In the genomic region with DNA sequence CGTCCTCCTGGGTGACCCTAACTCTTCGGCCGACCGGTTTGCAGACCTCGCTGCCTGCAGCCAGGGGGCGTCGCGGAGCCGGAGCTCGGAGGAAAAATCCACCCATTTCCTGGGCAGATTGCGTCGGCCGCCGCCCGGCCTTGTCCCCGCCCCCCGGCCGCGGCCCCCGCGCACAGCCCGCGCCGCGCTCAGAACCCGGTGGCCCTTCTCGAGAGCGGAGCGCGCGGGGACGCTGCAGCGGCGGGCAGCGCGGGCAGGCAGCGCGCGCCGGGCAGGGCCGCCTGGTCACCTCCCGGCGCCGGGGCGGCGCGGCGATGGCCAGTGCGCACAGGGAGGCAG, we compare ENCODE assay signal across 8 mouse cellular contexts. TPM values are rescaled to one million over a fixed set of nuclear protein-coding genes. Genes with fewer than 3 reads are reported as not detected.
DNase-seq lines count a peak whose midpoint lies in the region; ATAC-seq and TF ChIP-seq lines count a peak whose summit lies in the region.

No protein-coding gene starts in this region.

- H3K4me3 ChIP-seq in CH12.LX (replicated peaks in 1 of 3; ENCODE audit: low read depth in 2 of 3, low read length in 2 of 3, poor library complexity in 1 of 3), result peak overlapping the region in 2 of 3 experiments; percentile 38 to 59
- H3K4me3 ChIP-seq in forebrain, embryonic 11.5 days (ENCODE audit: low read depth, low read length), result peak overlapping the region; percentile 51
- peak overlapping the region; percentile 62 for H3K4me3 ChIP-seq in heart, embryonic 15.5 days
- H3K4me3 ChIP-seq in liver, embryonic 16.5 days (ENCODE audit: low read depth, low read length), result peak overlapping the region; percentile 54
- peak overlapping the region; percentile 67 for H3K4me3 ChIP-seq in neural tube, embryonic 14.5 days (ENCODE audit: low read depth, low read length)

- in situ Hi-C loops in CH12.LX (cut with MboI; ENCODE audit: low pct_ligation_motif_present, low pct_unique_long_range_greater_than_20kb, low sequenced_read_pairs), result loop anchor here (5.0 kb wide), 1 partner anchor 97 kb away; no protein-coding TSS in a partner anchor

- H3K4me1 ChIP-seq in CH12.LX (ENCODE audit: control insufficient read depth in 1 of 2, insufficient read depth in 2 of 2), result peaks cover 4 to 5% of the 10 kb centered on the region in 2 experiments; a peak in 1 of 4 replicates
- peaks cover 10% of the 10 kb centered on the region; the same call in 1 of the 2 replicates for H3K4me1 ChIP-seq in forebrain, embryonic 11.5 days (replicated peaks; ENCODE audit: control insufficient read depth, insufficient read depth, low read length)
- H3K4me1 ChIP-seq in heart, embryonic 15.5 days (replicated peaks), result peaks cover 23% of the 10 kb centered on the region
- H3K4me1 ChIP-seq in liver, embryonic 16.5 days (ENCODE audit: control insufficient read depth, low read depth, low read length), result peaks cover 9% of the 10 kb centered on the region
- H3K4me1 ChIP-seq in neural tube, embryonic 14.5 days (ENCODE audit: control insufficient read depth, insufficient read depth, low read length), result peaks cover 38% of the 10 kb centered on the region

- peak overlapping the region; percentile 20; the same call in 1 of the 2 replicates for H3K9ac ChIP-seq in CH12.LX (ENCODE audit: insufficient read depth, low read depth)
- peak overlapping the region; percentile 69 for H3K9ac ChIP-seq in forebrain, embryonic 11.5 days (ENCODE audit: low read length)
- peak overlapping the region; percentile 71 for H3K9ac ChIP-seq in heart, embryonic 15.5 days
- peak overlapping the region; percentile 42; the same call in 1 of the 2 replicates for H3K9ac ChIP-seq in liver, embryonic 16.5 days (ENCODE audit: low read depth, low read length)
- peak overlapping the region; percentile 87 for H3K9ac ChIP-seq in neural tube, embryonic 14.5 days (replicated peaks; ENCODE audit: low read depth, low read length)

- no peak for TF ChIP-seq POLR2A in CH12.LX (IDR thresholded peaks at IDR 0.05; ENCODE audit: low read depth, low read length)
- TF ChIP-seq POLR2A in brain, embryonic 14.5 days (IDR thresholded peaks at IDR 0.05; ENCODE audit: borderline replicate concordance, extremely low read depth, insufficient read depth, insufficient read length, poor library complexity, severe bottlenecking), result no peak

- TF ChIP-seq EP300 in CH12.LX (IDR thresholded peaks at IDR 0.05; ENCODE audit: low read length), result no peak

- no peaks in the 10 kb centered on the region for H3K79me2 ChIP-seq in CH12.LX (replicated peaks; ENCODE audit: control insufficient read depth, extremely low read depth, insufficient read depth, poor library complexity, severe bottlenecking)

- H3K27me3 ChIP-seq in CH12.LX (replicated peaks), result peaks cover 87% of the 10 kb centered on the region
- H3K27me3 ChIP-seq in forebrain, embryonic 11.5 days (ENCODE audit: control insufficient read depth, insufficient read depth, low read length), result no peaks in the 10 kb centered on the region; the same call in 1 of the 2 replicates
- peaks cover 70% of the 10 kb centered on the region for H3K27me3 ChIP-seq in heart, embryonic 15.5 days
- H3K27me3 ChIP-seq in liver, embryonic 16.5 days (ENCODE audit: control insufficient read depth, insufficient read depth, low read depth, low read length), result peaks cover 40% of the 10 kb centered on the region
- no peaks in the 10 kb centered on the region for H3K27me3 ChIP-seq in neural tube, embryonic 14.5 days (ENCODE audit: control insufficient read depth, insufficient read depth, low read length)

- peak; percentile 63 for TF ChIP-seq RAD21 in CH12.LX (IDR thresholded peaks at IDR 0.05; ENCODE audit: low read depth, low read length)

- DNase-seq in CH12.LX (ENCODE audit: extremely low read depth), result peak; percentile 49
- peak; percentile 90 for DNase-seq in brain, embryonic 14.5 days (ENCODE audit: low read depth)
- DNase-seq in forebrain, embryonic 11.5 days (ENCODE audit: low spot score), result peak; percentile 92
- DNase-seq in kidney, postnatal 25 days, result peak; percentile 81 to 83
- DNase-seq in thymus, adult 18-20 months, result peak; percentile 26 to 28

- TF ChIP-seq CTCF in CH12.LX (conservative IDR thresholded peaks at IDR 0.05 in 1 of 2, IDR thresholded peaks at IDR 0.05 in 1 of 2; ENCODE audit: low read depth in 2 of 2, low read length in 2 of 2), result peak in 1 of 2 experiments; percentile 85; a peak in 2 of 4 replicates
- TF ChIP-seq CTCF in brain, embryonic 14.5 days (IDR thresholded peaks at IDR 0.05; ENCODE audit: borderline replicate concordance, extremely low read depth, insufficient read depth, insufficient read length), result peak; percentile 85

- WGBS in forebrain, embryonic 11.5 days, result under 1% methylated on average over 47 of the region's 49 CpGs
- under 1% methylated on average over 46 of the region's 49 CpGs for WGBS in heart, embryonic 15.5 days
- under 1% methylated on average over 46 of the region's 49 CpGs for WGBS in liver, embryonic 16.5 days (ENCODE audit: insufficient replicate concordance)
- WGBS in neural tube, embryonic 14.5 days, result under 1% methylated on average over 47 of the region's 49 CpGs

- peak overlapping the region; percentile 73 for H3K4me2 ChIP-seq in CH12.LX (ENCODE audit: insufficient read depth, low read depth, poor library complexity, severe bottlenecking)
- H3K4me2 ChIP-seq in forebrain, embryonic 11.5 days (ENCODE audit: low read depth, low read length, severe bottlenecking), result peak overlapping the region; percentile 98; the same call in 1 of the 2 replicates
- peak overlapping the region; percentile 99 for H3K4me2 ChIP-seq in heart, embryonic 15.5 days
- peak overlapping the region; percentile 68 for H3K4me2 ChIP-seq in liver, embryonic 16.5 days (ENCODE audit: low read depth, low read length)
- peak overlapping the region; percentile 97 for H3K4me2 ChIP-seq in neural tube, embryonic 14.5 days (ENCODE audit: low read depth, low read length)

- no peaks in the 10 kb centered on the region for H3K36me3 ChIP-seq in CH12.LX (replicated peaks in 1 of 2; ENCODE audit: control insufficient read depth in 1 of 2, insufficient read depth in 1 of 2, low read length in 1 of 2)
- H3K36me3 ChIP-seq in forebrain, embryonic 11.5 days (ENCODE audit: control insufficient read depth, insufficient read depth, low read length), result no peaks in the 10 kb centered on the region
- no peaks in the 10 kb centered on the region for H3K36me3 ChIP-seq in heart, embryonic 15.5 days
- H3K36me3 ChIP-seq in liver, embryonic 16.5 days (ENCODE audit: control insufficient read depth, insufficient read depth), result no peaks in the 10 kb centered on the region
- H3K36me3 ChIP-seq in neural tube, embryonic 14.5 days (ENCODE audit: control insufficient read depth, insufficient read depth, low read length), result no peaks in the 10 kb centered on the region

- no peaks in the 10 kb centered on the region for H3K9me3 ChIP-seq in CH12.LX (replicated peaks; ENCODE audit: low read length)
- H3K9me3 ChIP-seq in forebrain, embryonic 11.5 days (ENCODE audit: control insufficient read depth, low read length), result no peaks in the 10 kb centered on the region
- no peaks in the 10 kb centered on the region for H3K9me3 ChIP-seq in heart, embryonic 15.5 days (replicated peaks)
- no peaks in the 10 kb centered on the region for H3K9me3 ChIP-seq in liver, embryonic 16.5 days (replicated peaks; ENCODE audit: control insufficient read depth, low read length)
- H3K9me3 ChIP-seq in neural tube, embryonic 14.5 days (ENCODE audit: control insufficient read depth, low read length), result no peaks in the 10 kb centered on the region

- dilution Hi-C loops in CH12.LX (cut with MboI; ENCODE audit: extremely low pct_ligation_motif_present, extremely low pct_unique_long_range_greater_than_20kb, low sequenced_read_pairs), result no loop called here

- H3K27ac ChIP-seq in CH12.LX (ENCODE audit: insufficient read depth, low read depth), result no peak overlapping the region
- H3K27ac ChIP-seq in forebrain, embryonic 11.5 days (ENCODE audit: low read depth, low read length), result no peak overlapping the region
- H3K27ac ChIP-seq in heart, embryonic 15.5 days, result no peak overlapping the region
- no peak overlapping the region for H3K27ac ChIP-seq in liver, embryonic 16.5 days (ENCODE audit: low read length)
- peak overlapping the region; percentile 66 for H3K27ac ChIP-seq in neural tube, embryonic 14.5 days (ENCODE audit: low read depth, low read length)

- ATAC-seq in forebrain, embryonic 11.5 days (replicated peaks; ENCODE audit: low FRiP score), result peak; percentile 51; the same call in 1 of the 2 replicates
- peak; percentile 68; the same call in 1 of the 2 replicates for ATAC-seq in heart, embryonic 15.5 days (replicated peaks; ENCODE audit: insufficient number of reproducible peaks, insufficient read depth, low FRiP score, low read depth)
- peak; percentile 24; the same call in 1 of the 2 replicates for ATAC-seq in liver, embryonic 16.5 days (ENCODE audit: low read depth)
- peak; percentile 78 for ATAC-seq in neural tube, embryonic 14.5 days (ENCODE audit: low read depth)

TF ChIP-seq in CH12.LX, 34 proteins besides CTCF, POLR2A, EP300 and RAD21 (continues in another document):
- no peak for TF ChIP-seq CHD1 (IDR thresholded peaks at IDR 0.05; ENCODE audit: low read depth, low read length)
- TF ChIP-seq GABPA (IDR thresholded peaks at IDR 0.05; ENCODE audit: insufficient replicate concordance, low read depth, low read length), result no peak
- peak; percentile 14; the same call in 1 of the 2 replicates for TF ChIP-seq NRF1 (IDR thresholded peaks at IDR 0.05; ENCODE audit: low read depth, low read length)
- no peak for TF ChIP-seq CHD2 (IDR thresholded peaks at IDR 0.05; ENCODE audit: low read length)
- TF ChIP-seq E2F4 (IDR thresholded peaks at IDR 0.05; ENCODE audit: insufficient replicate concordance, low read depth, low read length), result no peak
- no peak for TF ChIP-seq POLR2AphosphoS2 (IDR thresholded peaks at IDR 0.05; ENCODE audit: low read depth, low read length)
- no peak for TF ChIP-seq MYC (IDR thresholded peaks at IDR 0.05; ENCODE audit: low read depth, low read length)
- no peak for TF ChIP-seq IRF4 (IDR thresholded peaks at IDR 0.05; ENCODE audit: low read depth, low read length)
- no peak for TF ChIP-seq ZC3H11A (IDR thresholded peaks at IDR 0.05; ENCODE audit: low read depth, low read length)
- no peak for TF ChIP-seq ZMIZ1 (IDR thresholded peaks at IDR 0.05; ENCODE audit: low read depth, low read length)
- no peak for TF ChIP-seq MXI1 (IDR thresholded peaks at IDR 0.05; ENCODE audit: low read depth, low read length)
- no peak for TF ChIP-seq NELFE (IDR thresholded peaks at IDR 0.05; ENCODE audit: low read depth, low read length)

RNA-seq across cellular contexts. Expression of a gene that starts 12.6 kb away (rescaled TPM):
- 0.34 and 0.42 TPM in 2 replicates for total RNA-seq in CH12.LX (2012; rRNA removed)
- total RNA-seq in CH12.LX (2014; rRNA removed), result 0.20 and 0.28 TPM in 2 replicates
- polyA plus RNA-seq in CH12.LX (2012; ENCODE audit: insufficient read length, low read depth), result 0.93 and 1.3 TPM in 2 replicates
- 223 and 383 TPM in 2 replicates for polyA plus RNA-seq in brain, embryonic 14.5 days (2012; rRNA removed)
- 38.2 and 44.1 TPM in 2 replicates for polyA plus RNA-seq in forebrain, embryonic 11.5 days (2014; fragmentation: Nextera tagmentation; extraction: Ambion mirVana)
- 6.9 and 11.5 TPM in 2 replicates for polyA plus RNA-seq in heart, embryonic 15.5 days (2015; fragmentation: Nextera tagmentation; extraction: Ambion mirVana)
- 0.72 and 0.89 TPM in 2 replicates for polyA plus RNA-seq in liver, embryonic 16.5 days (2015; fragmentation: Nextera tagmentation; extraction: Ambion mirVana)
- polyA plus RNA-seq in neural tube, embryonic 14.5 days (2014; fragmentation: Nextera tagmentation; extraction: Ambion mirVana), result 356 and 369 TPM in 2 replicates

Comparison
In these comparisons a context has a peak if more than half of its experiments do, and no peak if none do; other contexts are left out.
1. DNase-seq: peak in every context shown above with its lines; median percentile 92 in forebrain, embryonic 11.5 days; 90 in brain, embryonic 14.5 days; 82 in kidney, postnatal 25 days; 49 in CH12.LX; 27 in thymus, adult 18-20 months.
2. H3K9ac ChIP-seq: peak in every context shown above with its lines; median percentile 87 in neural tube, embryonic 14.5 days; 71 in heart, embryonic 15.5 days; 69 in forebrain, embryonic 11.5 days; 42 in liver, embryonic 16.5 days; 20 in CH12.LX.
3. ATAC-seq: peak in every context shown above with its lines; median percentile 78 in neural tube, embryonic 14.5 days; 68 in heart, embryonic 15.5 days; 51 in forebrain, embryonic 11.5 days; 24 in liver, embryonic 16.5 days.